Mouse (Mus musculus) myocyte (in vitro differentiated cells): ENCODE measurements around the gene Nrde2.

Source experiments
- CEBPB ChIP-seq: IDR thresholded peaks from 2 replicates; pipeline ENCODE4 v1.6.1; 2011; ENCODE audit warnings: mild to moderate bottlenecking, moderate library complexity; ENCODE audit not compliant: poor library complexity, insufficient read depth, severe bottlenecking
- E2F4 ChIP-seq: IDR thresholded peaks from one replicate; pipeline ENCODE4 v1.6.1; 2011; ENCODE audit warnings: mild to moderate bottlenecking, control low read depth, moderate library complexity; ENCODE audit not compliant: insufficient read depth
- MAX ChIP-seq: IDR thresholded peaks from one replicate; pipeline ENCODE4 v1.6.1; 2011; ENCODE audit warnings: low read depth, mild to moderate bottlenecking, control low read depth
- MYOD1 ChIP-seq, 3 experiments: IDR thresholded peaks; one replicate each; pipeline ENCODE4 v1.6.1; 2011; ENCODE audit warnings: control low read depth in 2 of 3, low read depth in 2 of 3, mild to moderate bottlenecking in 2 of 3, moderate library complexity in 1 of 3; ENCODE audit not compliant: insufficient read length in 2 of 3, control insufficient read depth in 1 of 3
- MYOG ChIP-seq, 3 experiments: IDR thresholded peaks; one replicate each; pipeline ENCODE4 v1.6.1; 2011; ENCODE audit warnings: control low read depth in 2 of 3, low read depth in 2 of 3, mild to moderate bottlenecking in 2 of 3; ENCODE audit not compliant: insufficient read length in 2 of 3, control insufficient read depth in 1 of 3, insufficient read depth in 1 of 3
- POLR2A ChIP-seq: IDR thresholded peaks from one replicate; pipeline ENCODE4 v1.6.1; 2011; ENCODE audit warnings: low read depth, mild to moderate bottlenecking, control low read depth, moderate library complexity; ENCODE audit not compliant: insufficient read length
- POLR2AphosphoS2 ChIP-seq: IDR thresholded peaks from one replicate; pipeline ENCODE4 v1.6.1; 2011; ENCODE audit warnings: low read depth, control low read depth; ENCODE audit not compliant: insufficient read length
- REST ChIP-seq: IDR thresholded peaks from one replicate; pipeline ENCODE4 v1.6.1; 2011; ENCODE audit warnings: mild to moderate bottlenecking, control low read depth, moderate library complexity; ENCODE audit not compliant: insufficient read depth, insufficient read length
- SRF ChIP-seq: IDR thresholded peaks from one replicate; pipeline ENCODE4 v1.6.1; 2011; ENCODE audit warnings: low read depth; ENCODE audit not compliant: control insufficient read depth, insufficient read length
- TCF12 ChIP-seq: IDR thresholded peaks from one replicate; pipeline ENCODE4 v1.6.1; 2011; ENCODE audit warnings: mild to moderate bottlenecking, control low read depth; ENCODE audit not compliant: poor library complexity, insufficient read depth, severe bottlenecking
- TCF3 ChIP-seq: IDR thresholded peaks from one replicate; pipeline ENCODE4 v1.6.1; 2011; ENCODE audit warnings: low read depth, control low read depth; ENCODE audit not compliant: insufficient read length
- USF1 ChIP-seq: IDR thresholded peaks from one replicate; pipeline ENCODE4 v1.6.1; 2011; ENCODE audit warnings: low read depth, mild to moderate bottlenecking, control low read depth, moderate library complexity

DNA sequence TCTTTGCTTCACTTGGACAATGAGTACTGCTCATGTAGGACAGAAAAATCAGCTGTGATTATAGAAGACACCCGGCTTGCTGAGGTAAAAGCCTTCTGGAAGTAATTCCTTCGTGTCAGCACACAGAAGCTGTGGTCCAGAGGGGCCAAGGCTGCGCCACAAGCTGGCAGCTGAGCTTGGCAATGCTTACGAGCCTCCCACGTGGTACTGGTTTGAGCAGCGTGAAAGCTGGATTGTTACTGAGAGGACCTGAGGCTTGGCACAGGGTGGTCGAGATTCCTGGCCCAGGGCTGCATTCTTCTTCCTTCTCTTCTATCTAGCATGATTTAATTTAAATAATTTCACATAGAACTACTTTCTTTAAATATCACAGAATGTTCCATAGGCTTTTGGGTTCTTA lies 37.3 kb upstream of the Nrde2 start:
- TF ChIP-seq POLR2A = no peak
- no peak for TF ChIP-seq E2F4
- no peak for TF ChIP-seq TCF12
- TF ChIP-seq MAX = no peak
- no peak for TF ChIP-seq USF1
- TF ChIP-seq MYOG (IDR thresholded peaks at IDR 0.05; ENCODE audit: control insufficient read depth in 1 of 3, insufficient read depth in 1 of 3, insufficient read length in 2 of 3, low read depth in 2 of 3) = no peak
- TF ChIP-seq CEBPB = no peak
- no peak for TF ChIP-seq POLR2AphosphoS2
- TF ChIP-seq SRF = no peak
- no peak for TF ChIP-seq TCF3
- no peak for TF ChIP-seq REST
- no peak for TF ChIP-seq MYOD1 (IDR thresholded peaks at IDR 0.05; ENCODE audit: control insufficient read depth in 1 of 3, insufficient read length in 2 of 3, low read depth in 2 of 3)
